Mouse (Mus musculus) hindbrain, embryonic 11.5 days (tissue): Measurements from ENCODE around the gene Gm20388. TPM values are rescaled to one million over a fixed set of nuclear protein-coding genes. Genes with fewer than 3 reads are reported as not detected.

Source experiments
- ATAC-seq: fragments of 200-750 bp; cut with Nextera tagmentation; 2 replicates; pipeline ENCODE4 v1.8.0; 2017; ENCODE audit warnings: mild to moderate bottlenecking, moderate TSS enrichment, moderate library complexity; ENCODE audit not compliant: low FRiP score
- DNase-seq: peaks from one replicate; pipeline ENCODE4 v3.0.0-alpha.2; 2015; ENCODE audit warnings: low spot score
- H3K27ac ChIP-seq: fragments of 300-500 bp; sonication (generic); 2 replicates; pipeline ENCODE4 v1.5.1; 2014; ENCODE audit warnings: mild to moderate bottlenecking, low read depth, low read length
- H3K27me3 ChIP-seq: fragments of 300-500 bp; sonication (generic); 2 replicates; pipeline ENCODE4 v1.6.1; 2014; ENCODE audit warnings: mild to moderate bottlenecking, low read length, moderate library complexity, mixed read lengths; ENCODE audit not compliant: control insufficient read depth, insufficient read depth
- H3K36me3 ChIP-seq: fragments of 300-500 bp; sonication (generic); 2 replicates; pipeline ENCODE4 v1.6.1; 2014; ENCODE audit warnings: mild to moderate bottlenecking, low read length, moderate library complexity, mixed read lengths; ENCODE audit not compliant: control insufficient read depth, insufficient read depth
- H3K4me1 ChIP-seq: fragments of 300-500 bp; sonication (generic); replicated peaks from 2 replicates; pipeline ENCODE4 v1.6.1; 2014; ENCODE audit warnings: low read length, mixed read lengths; ENCODE audit not compliant: control insufficient read depth, insufficient read depth
- H3K4me2 ChIP-seq: fragments of 300-500 bp; sonication (generic); replicated peaks from 2 replicates; pipeline ENCODE4 v1.6.1; 2014; ENCODE audit warnings: mild to moderate bottlenecking, low read depth, low read length
- H3K4me3 ChIP-seq: fragments of 300-500 bp; sonication (generic); 2 replicates; pipeline ENCODE4 v1.5.1; 2014; ENCODE audit warnings: low read depth, low read length
- H3K9ac ChIP-seq: fragments of 300-500 bp; sonication (generic); 2 replicates; pipeline ENCODE4 v1.6.1; 2014; ENCODE audit warnings: low read depth, low read length
- H3K9me3 ChIP-seq: fragments of 300-500 bp; sonication (generic); 2 replicates; pipeline ENCODE4 v1.6.1; 2016; ENCODE audit warnings: low read length; ENCODE audit not compliant: control insufficient read depth
- WGBS: fragments of 180-500 bp; shearing (Covaris S2); extraction: QIAGEN DNeasy Blood & Tissue Kit; methylation state at CpG from one replicate; pipeline ENCODE4 v1.1.7; 2014; 5-methylcytosine and 5-hydroxymethylcytosine counted together
- polyA plus RNA-seq: library from polyadenylated mRNA; unstranded; fragments of >200 nt; fragmentation: Nextera tagmentation; extraction: Ambion mirVana; gene quantifications from 2 replicates; pipeline ENCODE4 v1.2.1, GENCODE M21; 2014

Gm20388 gene
- polyA plus RNA-seq, 1 experiment from 2014 or later = 11.8 TPM

DNA sequence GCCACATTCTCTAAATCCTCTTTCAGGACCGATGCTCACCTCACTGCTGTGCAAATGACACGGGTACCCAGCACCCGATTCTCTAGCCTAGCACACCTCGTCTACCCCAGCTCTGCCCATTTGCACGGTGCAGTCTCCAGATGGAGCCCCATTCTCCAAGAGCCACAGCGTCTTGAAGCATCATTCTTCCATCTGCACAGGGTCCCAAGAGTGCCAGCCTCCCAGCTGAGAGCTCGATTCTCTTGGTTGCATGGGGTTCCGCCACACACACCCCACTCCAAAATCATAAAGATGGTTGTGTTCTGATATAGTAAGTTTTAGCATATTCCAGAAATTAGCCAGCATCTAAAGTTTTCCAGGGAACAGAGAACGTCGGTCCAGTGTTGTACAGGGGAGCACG is 2432.7 kb downstream of the Gm20388 start:
- DNase-seq (no peak), ATAC-seq (0 out of 2 replicates have a peak, but pooled peaks have one; percentile 6)
- Histone ChIP-seq H3K9ac (no peak overlapping the region), H3K4me3 (peak overlapping the region; percentile 20; the same call in 1 of the 2 replicates), H3K4me1 (0 out of 2 replicates have a peak, but pooled peaks cover 4% of the 10 kb centered on the region), H3K4me2 (peak overlapping the region; percentile 21; the same call in 1 of the 2 replicates), H3K36me3 (no peaks in the 10 kb centered on the region), H3K9me3 (no peaks in the 10 kb centered on the region), H3K27ac (no peak overlapping the region), H3K27me3 (peaks cover 22% of the 10 kb centered on the region)
- WGBS = 6% methylated on average over 11 of the region's 11 CpGs

DNA sequence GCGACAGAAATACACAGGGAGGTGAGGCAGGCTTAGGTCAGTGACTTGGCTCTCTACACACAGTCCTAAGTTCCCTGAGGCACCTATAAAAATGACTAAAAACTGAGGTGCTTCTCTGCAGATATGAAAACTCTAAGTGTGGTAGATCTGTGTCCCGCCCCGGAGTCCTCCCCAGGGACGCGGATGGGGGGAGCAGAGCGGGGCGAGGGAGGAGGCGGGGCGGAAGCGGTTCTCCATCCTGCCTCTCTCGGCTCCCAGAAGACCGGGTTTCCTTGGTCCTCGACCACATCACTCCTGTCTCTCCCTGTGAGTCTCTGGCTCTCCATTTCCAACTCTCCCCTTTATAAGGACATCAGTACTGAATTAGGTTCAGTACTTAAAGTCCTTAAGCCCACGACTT is 2433.1 kb downstream of the Gm20388 start:
- Histone ChIP-seq H3K36me3 (no peaks in the 10 kb centered on the region), H3K4me3 (peak overlapping the region; percentile 20; the same call in 1 of the 2 replicates), H3K9me3 (no peaks in the 10 kb centered on the region), H3K4me2 (peak overlapping the region; percentile 21; the same call in 1 of the 2 replicates), H3K27ac (no peak overlapping the region), H3K9ac (0 out of 2 replicates have a peak overlapping the region, but pooled peaks have one; percentile 34), H3K27me3 (peaks cover 19% of the 10 kb centered on the region), H3K4me1 (0 out of 2 replicates have a peak, but pooled peaks cover 4% of the 10 kb centered on the region)
- DNase-seq (peak; percentile 57), ATAC-seq (no peak)
- 2% methylated on average over 13 of the region's 14 CpGs for WGBS

DNA sequence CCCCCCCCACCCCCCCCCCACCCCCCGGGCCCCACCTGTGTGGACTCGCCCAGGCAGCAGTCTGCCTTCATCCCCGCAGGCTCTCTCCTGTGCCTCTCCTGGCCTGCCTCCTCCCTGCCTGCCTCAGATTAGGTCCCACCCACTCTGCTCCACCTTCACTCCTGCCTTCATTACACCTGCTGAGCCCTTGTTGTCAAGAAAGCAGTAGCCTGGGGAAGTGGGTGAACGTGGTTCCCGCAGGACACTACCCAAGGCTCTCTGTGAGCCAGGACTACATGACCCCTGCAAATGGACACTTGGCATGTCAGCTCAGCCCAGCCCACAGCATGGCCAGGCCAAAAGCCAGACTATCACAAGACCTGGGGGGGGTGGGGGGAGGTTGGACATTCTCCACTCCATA is 2433.6 kb downstream of the Gm20388 start:
- Histone ChIP-seq H3K4me2 (no peak overlapping the region), H3K36me3 (no peaks in the 10 kb centered on the region), H3K27ac (no peak overlapping the region), H3K9ac (no peak overlapping the region), H3K27me3 (peaks cover 19% of the 10 kb centered on the region), H3K9me3 (no peaks in the 10 kb centered on the region), H3K4me1 (0 out of 2 replicates have a peak, but pooled peaks cover 4% of the 10 kb centered on the region), H3K4me3 (no peak overlapping the region; the same call in 1 of the 2 replicates)
- ATAC-seq = 0 out of 2 replicates have a peak, but pooled peaks have one; percentile 35
- DNase-seq = no peak
- WGBS = 5% methylated on average over 2 of the region's 5 CpGs

DNA sequence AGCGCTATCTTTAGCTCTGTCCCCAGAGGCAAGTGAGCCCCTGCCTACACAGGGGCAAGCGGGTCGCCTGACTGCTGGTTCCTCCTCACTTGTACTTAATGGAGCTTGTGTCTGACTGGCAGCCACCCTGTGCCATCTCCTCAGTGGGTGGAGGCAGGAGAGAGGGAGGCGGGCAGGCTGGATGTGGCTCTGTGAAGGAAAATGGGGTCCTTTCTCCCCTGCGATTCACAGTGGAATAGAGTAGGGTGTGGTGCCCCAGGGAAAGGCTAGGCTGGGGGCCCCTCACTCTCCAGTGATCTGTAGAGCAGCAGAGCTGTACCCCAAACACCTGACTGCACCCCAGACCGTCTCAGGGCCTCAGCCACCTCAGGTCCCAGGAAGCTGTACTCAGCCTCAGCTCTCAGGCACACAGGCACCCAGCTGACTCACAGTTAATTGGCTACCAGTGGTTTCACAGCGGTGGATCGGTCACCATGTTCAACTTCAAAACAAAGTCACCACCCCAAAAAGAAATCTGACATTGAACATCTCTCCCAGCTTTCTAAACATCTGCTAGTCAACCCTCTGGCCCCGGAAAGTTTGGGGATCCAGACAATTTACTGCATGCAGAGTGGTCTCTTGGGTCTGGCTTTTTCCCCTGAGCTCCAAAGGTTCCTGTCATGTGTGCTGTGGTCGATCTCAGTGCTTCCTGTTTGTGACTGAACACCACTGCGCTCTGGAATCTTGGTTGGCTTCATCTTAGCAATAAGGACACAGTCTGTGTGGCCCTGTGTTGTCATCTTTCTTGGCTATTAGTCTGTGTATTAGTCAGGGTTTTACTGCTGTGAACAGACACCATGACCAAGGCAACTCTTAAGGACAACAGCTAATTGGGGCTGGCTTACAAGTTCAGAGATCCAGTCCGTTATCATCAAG is 2434.8 kb downstream of the Gm20388 start:
- WGBS = 58% methylated on average over 12 of the region's 12 CpGs
- ATAC-seq = no peak
- peaks cover 19% of the 10 kb centered on the region for H3K27me3 ChIP-seq
- 0 out of 2 replicates have a peak, but pooled peaks cover 4% of the 10 kb centered on the region for H3K4me1 ChIP-seq
- DNase-seq = no peak
- no peaks in the 10 kb centered on the region for H3K36me3 ChIP-seq
- H3K27ac ChIP-seq = no peak overlapping the region
- no peak overlapping the region for H3K9ac ChIP-seq
- no peak overlapping the region for H3K4me3 ChIP-seq
- no peaks in the 10 kb centered on the region for H3K9me3 ChIP-seq
- no peak overlapping the region for H3K4me2 ChIP-seq

DNA sequence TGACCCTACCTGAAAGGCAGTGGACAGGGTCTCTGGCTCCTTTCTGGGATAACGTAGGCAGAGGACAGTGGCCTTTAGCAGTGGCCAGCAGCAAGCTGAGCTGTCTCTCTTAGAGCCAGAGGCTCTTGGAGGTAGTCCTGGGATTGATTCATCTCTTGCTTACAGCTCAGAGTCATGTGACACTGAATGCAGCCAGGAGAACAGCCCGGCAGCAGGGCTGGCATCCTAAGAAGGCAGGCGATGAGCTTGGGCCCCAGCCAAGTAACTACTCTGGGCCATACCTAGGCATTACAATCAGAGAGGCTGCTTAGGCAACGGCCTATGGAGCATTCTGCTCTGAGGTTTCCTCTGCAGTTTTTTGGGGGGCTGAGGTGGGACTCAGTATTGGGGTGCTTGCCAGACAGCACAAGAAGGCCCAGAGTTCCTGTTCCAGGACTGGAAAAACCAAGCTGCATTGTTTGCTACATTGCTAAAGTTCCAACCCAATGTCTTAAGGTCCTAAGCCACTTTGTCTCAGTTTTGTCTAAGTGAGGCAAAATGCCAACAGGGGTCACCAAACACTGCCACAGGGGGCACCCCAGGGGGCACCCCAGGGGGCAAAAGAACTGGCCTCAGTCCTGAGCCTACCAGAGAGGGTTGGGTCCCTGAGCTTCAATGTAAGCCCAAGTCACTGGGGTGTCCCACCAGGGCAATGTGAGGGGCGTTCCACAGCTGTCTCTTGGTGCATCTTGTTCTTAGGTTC is 2437.3 kb downstream of the Gm20388 start:
- DNase-seq = no peak
- Histone ChIP-seq H3K9me3 (no peaks in the 10 kb centered on the region), H3K36me3 (no peaks in the 10 kb centered on the region), H3K4me1 (0 out of 2 replicates have a peak, but pooled peaks cover 4% of the 10 kb centered on the region), H3K4me2 (no peak overlapping the region), H3K27me3 (peaks cover 14% of the 10 kb centered on the region), H3K4me3 (no peak overlapping the region), H3K27ac (no peak overlapping the region), H3K9ac (no peak overlapping the region)
- no peak for ATAC-seq
- 78% methylated on average over 5 of the region's 5 CpGs for WGBS

DNA sequence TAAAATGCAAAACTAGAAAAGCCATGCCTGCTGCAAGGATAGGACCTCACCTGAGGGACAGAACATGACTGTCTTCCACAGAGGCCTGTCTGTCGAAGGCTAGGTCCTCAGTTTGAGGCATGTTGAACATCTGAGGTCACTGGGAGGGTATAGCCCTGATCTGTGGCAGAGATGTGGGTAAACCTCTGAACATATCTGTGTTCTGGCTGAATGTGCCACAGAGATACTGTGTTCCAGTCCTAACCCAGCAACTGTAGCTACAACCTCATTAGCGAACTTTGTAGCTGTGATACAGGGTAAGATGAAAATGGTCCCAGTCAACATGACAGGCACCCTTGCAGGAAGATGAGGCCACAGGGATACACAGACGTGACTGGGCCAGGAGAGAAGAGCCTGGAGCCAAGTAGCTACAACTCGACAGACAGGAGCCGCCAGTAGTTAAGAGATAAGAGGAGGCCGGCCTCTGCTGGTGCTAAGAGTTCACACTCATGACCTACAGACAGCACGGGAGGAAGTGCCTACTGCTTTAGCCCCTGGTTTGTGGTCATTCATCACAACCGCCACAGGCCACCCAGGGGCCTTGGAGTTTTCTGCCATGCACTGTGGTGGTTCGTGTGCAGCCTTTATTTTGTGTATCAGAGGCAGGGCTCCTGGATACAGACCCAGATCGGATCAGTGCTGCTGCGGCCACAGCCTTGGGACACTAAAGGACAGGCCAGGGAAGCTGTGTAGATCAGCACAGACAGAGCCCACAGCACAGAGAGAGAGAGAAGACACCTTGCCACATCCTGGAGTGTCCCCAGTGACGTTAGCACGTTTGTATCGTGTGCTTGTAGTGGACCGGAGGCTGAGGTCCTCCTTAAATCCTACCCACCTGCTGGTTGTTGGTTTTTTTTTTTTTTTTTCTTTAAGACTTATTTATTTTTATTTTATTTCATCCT is 2439.0 kb downstream of the Gm20388 start:
- no peaks in the 10 kb centered on the region for H3K4me1 ChIP-seq
- H3K9ac ChIP-seq = no peak overlapping the region
- peaks cover 4% of the 10 kb centered on the region; the same call in 1 of the 2 replicates for H3K27me3 ChIP-seq
- no peaks in the 10 kb centered on the region for H3K36me3 ChIP-seq
- DNase-seq = no peak
- H3K9me3 ChIP-seq = no peaks in the 10 kb centered on the region
- no peak for ATAC-seq
- H3K27ac ChIP-seq = no peak overlapping the region
- H3K4me2 ChIP-seq = no peak overlapping the region
- no peak overlapping the region for H3K4me3 ChIP-seq
- WGBS = 45% methylated on average over 15 of the region's 15 CpGs

DNA sequence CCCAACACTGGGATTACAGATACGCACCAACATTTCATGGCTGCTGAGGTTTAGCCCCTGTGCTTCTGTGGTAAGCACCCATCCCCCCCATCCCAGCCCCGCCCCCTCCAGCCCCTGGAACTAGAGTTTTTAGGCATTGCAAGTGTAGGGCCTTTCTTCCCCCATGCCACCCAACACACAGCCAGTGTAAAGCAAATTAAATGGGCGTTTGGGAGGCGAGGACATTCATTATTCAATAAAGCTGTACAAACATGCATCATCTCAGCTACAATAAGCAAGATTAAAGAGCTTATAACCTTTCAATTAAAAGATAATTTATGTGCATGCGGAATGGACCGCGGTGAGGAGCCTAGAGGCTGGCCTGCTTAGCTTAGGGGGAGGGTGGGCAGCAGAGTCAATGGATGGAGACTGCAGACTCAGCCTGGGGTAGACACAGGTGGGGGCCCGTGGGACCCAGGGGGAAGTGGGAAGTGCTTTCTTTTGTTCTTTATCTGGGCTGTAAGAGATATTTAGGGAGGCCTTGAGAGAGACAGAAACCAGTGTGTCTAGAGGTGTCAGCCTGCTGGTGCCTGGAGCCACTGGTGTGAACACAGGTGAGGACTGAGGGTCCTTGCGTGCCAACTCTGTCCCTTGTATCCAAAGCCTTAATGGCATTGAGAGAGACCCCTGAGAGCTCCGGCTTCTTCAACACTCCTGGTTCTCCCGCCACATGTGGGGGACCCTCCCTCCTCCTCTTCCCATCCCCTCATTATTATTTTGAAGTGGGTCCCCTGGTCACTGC is 2439.9 kb downstream of the Gm20388 start:
- Histone ChIP-seq H3K4me3 (no peak overlapping the region), H3K27me3 (no peaks in the 10 kb centered on the region; the same call in 1 of the 2 replicates), H3K27ac (no peak overlapping the region), H3K9me3 (no peaks in the 10 kb centered on the region), H3K36me3 (no peaks in the 10 kb centered on the region), H3K4me2 (no peak overlapping the region), H3K4me1 (no peaks in the 10 kb centered on the region), H3K9ac (no peak overlapping the region)
- DNase-seq = no peak
- ATAC-seq = peak; percentile 56; the same call in 1 of the 2 replicates
- 27% methylated on average over 11 of the region's 11 CpGs for WGBS
